Mouse (Mus musculus): ENCODE results near the gene Luzp2.
"Not testable (repeated sequence)": the region's sequence is repeated elsewhere in the genome, so short reads cannot be mapped to it uniquely, and the experiment has no call there.

The Luzp2 gene

GRCm38 (mm10) chr7:55000397-55000796 lies 165.1 kb downstream of the Luzp2 start:
- DNase-seq (ENCODE audit: low spot score in 2 of 2): no peak

GRCm38 (mm10) chr7:55009173-55009771 lies 174.0 kb downstream of the Luzp2 start:
- no peak for DNase-seq (ENCODE audit: low spot score in 2 of 2)

GRCm38 (mm10) chr7:55133850-55134249 lies 298.6 kb downstream of the Luzp2 start:
- not testable (repeated sequence) for DNase-seq (ENCODE audit: low spot score in 2 of 2)

GRCm38 (mm10) chr7:55188927-55189326 lies 353.6 kb downstream of the Luzp2 start:
- DNase-seq (ENCODE audit: low spot score in 2 of 2): no peak

- peak in 1 of 2 experiments; percentile 1 for DNase-seq (ENCODE audit: low spot score in 2 of 2)
Measured at GRCm38 (mm10) chr7:55189496-55189895, 354.2 kb downstream of the Luzp2 start.

GRCm38 (mm10) chr7:55190655-55191054 lies 355.4 kb downstream of the Luzp2 start:
- DNase-seq (ENCODE audit: low spot score in 2 of 2): no peak

- DNase-seq (ENCODE audit: low spot score in 2 of 2): no peak
Measured at GRCm38 (mm10) chr7:55198806-55199205, 363.5 kb downstream of the Luzp2 start.

GRCm38 (mm10) chr7:55222997-55223396 lies 387.7 kb downstream of the Luzp2 start:
- DNase-seq (ENCODE audit: low spot score in 2 of 2): no peak

- no peak for DNase-seq (ENCODE audit: low spot score in 2 of 2)
Measured at GRCm38 (mm10) chr7:55229407-55229806, 394.1 kb downstream of the Luzp2 start.
